Mouse (Mus musculus) midbrain, postnatal 0 days (tissue): ENCODE results near the gene Adgrg6. TPM values are rescaled to one million over a fixed set of nuclear protein-coding genes. Genes with fewer than 3 reads are reported as not detected.

Experiments
- ATAC-seq: fragments of 200-750 bp; cut with Nextera tagmentation; 2 replicates; pipeline ENCODE4 v1.8.0; 2017; ENCODE audit warnings: moderate number of reproducible peaks, mild to moderate bottlenecking, moderate TSS enrichment, moderate library complexity; ENCODE audit not compliant: low FRiP score
- DNase-seq: peaks from one replicate; pipeline ENCODE4 v3.0.0-alpha.2; 2015; ENCODE audit warnings: low spot score
- H3K27ac ChIP-seq: fragments of 300-500 bp; sonication (generic); 2 replicates; pipeline ENCODE4 v1.5.1; 2014; ENCODE audit warnings: low read depth, mild to moderate bottlenecking, low read length, mixed read lengths
- H3K27me3 ChIP-seq: fragments of 300-500 bp; sonication (generic); 2 replicates; pipeline ENCODE4 v1.6.1; 2014; ENCODE audit warnings: low read length, control low read depth, mixed read lengths; ENCODE audit not compliant: insufficient read depth
- H3K36me3 ChIP-seq: fragments of 300-500 bp; sonication (generic); 2 replicates; pipeline ENCODE4 v1.6.1; 2014; ENCODE audit warnings: low read length, control low read depth, mixed read lengths; ENCODE audit not compliant: insufficient read depth
- H3K4me1 ChIP-seq: fragments of 300-500 bp; sonication (generic); 2 replicates; pipeline ENCODE4 v1.6.1; 2014; ENCODE audit warnings: mild to moderate bottlenecking, control low read depth, antibody characterized with exemption, low read length, mixed read lengths; ENCODE audit not compliant: insufficient read depth
- H3K4me2 ChIP-seq: fragments of 300-500 bp; sonication (generic); 2 replicates; pipeline ENCODE4 v1.6.1; 2014; ENCODE audit warnings: low read depth, mild to moderate bottlenecking, low read length, mixed read lengths; ENCODE audit not compliant: poor library complexity, severe bottlenecking
- H3K4me3 ChIP-seq: fragments of 300-500 bp; sonication (generic); 2 replicates; pipeline ENCODE4 v1.5.1; 2014; ENCODE audit warnings: low read depth, mild to moderate bottlenecking, low read length, moderate library complexity
- H3K9ac ChIP-seq: fragments of 300-500 bp; sonication (generic); replicated peaks from 2 replicates; pipeline ENCODE4 v1.6.1; 2014; ENCODE audit warnings: mild to moderate bottlenecking, low read length, moderate library complexity, mixed read lengths; ENCODE audit not compliant: poor library complexity, severe bottlenecking
- H3K9me3 ChIP-seq: fragments of 300-500 bp; sonication (generic); 2 replicates; pipeline ENCODE4 v1.6.1; 2016; ENCODE audit warnings: low read length, control low read depth
- CTCF ChIP-seq: IDR thresholded peaks from 2 replicates; pipeline ENCODE4 v1.5.1; 2016; ENCODE audit warnings: antibody characterized with exemption, mild to moderate bottlenecking
- WGBS: fragments of 180-500 bp; shearing (Covaris S2); extraction: QIAGEN DNeasy Blood & Tissue Kit; methylation state at CpG from one replicate; pipeline ENCODE4 v1.1.7; 2014; 5-methylcytosine and 5-hydroxymethylcytosine counted together
- polyA plus RNA-seq: library from polyadenylated mRNA; unstranded; fragments of >200 nt; fragmentation: Nextera tagmentation; extraction: Ambion mirVana; gene quantifications from 2 replicates; pipeline ENCODE4 v1.2.1, GENCODE M21; 2015
- total RNA-seq: library from RNA; depleted of rRNA; stranded (reverse); fragments of >200 nt; gene quantifications from 2 replicates; pipeline ENCODE4 v1.2.3, GENCODE M21; 2014; rRNA removed

Gene Adgrg6
- total and polyA plus RNA-seq, 2 experiments from 2014 or later = 0.86 to 3.0 TPM

- 85% methylated on average over 8 of the region's 8 CpGs for WGBS
- no peak overlapping the region for H3K27ac ChIP-seq
- ATAC-seq (no peak), DNase-seq (no peak)
- no peak for TF ChIP-seq CTCF
- no peak overlapping the region for H3K9ac ChIP-seq
- H3K4me2 ChIP-seq = no peak overlapping the region
- H3K27me3 ChIP-seq = no peaks in the 10 kb centered on the region
- H3K4me3 ChIP-seq = no peak overlapping the region
- no peaks in the 10 kb centered on the region for H3K36me3 ChIP-seq
- no peaks in the 10 kb centered on the region for H3K9me3 ChIP-seq
- H3K4me1 ChIP-seq = no peaks in the 10 kb centered on the region
Observed at GRCm38 (mm10) chr10:14401744-14402143, 143.7 kb downstream of the Adgrg6 start.

DNA sequence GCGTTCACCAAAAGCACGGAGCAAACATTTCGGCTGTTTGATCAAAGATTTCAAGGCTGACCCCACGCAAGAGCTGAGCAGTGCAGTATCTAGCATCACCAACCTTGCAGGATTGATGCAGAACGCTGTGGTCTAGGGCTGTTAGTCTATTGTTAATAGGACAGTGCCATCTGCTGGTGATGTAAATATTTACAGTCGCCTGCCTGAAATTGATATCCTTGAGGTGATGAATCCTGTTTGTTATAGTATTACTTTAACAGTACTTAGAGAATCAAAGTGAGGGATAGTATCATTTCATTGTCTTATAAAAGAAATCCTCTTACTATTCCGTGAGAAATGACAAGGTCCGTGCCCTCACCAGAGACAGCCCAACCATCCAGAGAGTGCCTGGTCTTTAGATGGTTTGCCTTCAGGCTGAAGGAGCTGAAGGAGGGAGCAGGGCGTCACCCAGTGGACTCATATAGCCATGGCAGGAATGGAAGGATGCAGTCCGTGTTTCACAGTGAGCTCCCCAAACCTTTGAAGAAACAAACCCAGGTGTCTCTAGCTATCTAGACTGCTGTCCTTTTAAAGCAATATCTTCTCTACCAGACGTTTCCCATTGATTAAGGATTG is 154.3 kb downstream of the Adgrg6 start:
- peak; percentile 93 for DNase-seq
- Histone ChIP-seq H3K9me3 (no peaks in the 10 kb centered on the region), H3K27me3 (no peaks in the 10 kb centered on the region), H3K4me2 (no peak overlapping the region), H3K27ac (no peak overlapping the region), H3K4me3 (no peak overlapping the region), H3K36me3 (no peaks in the 10 kb centered on the region), H3K9ac (no peak overlapping the region), H3K4me1 (no peaks in the 10 kb centered on the region)
- peak; percentile 82 for TF ChIP-seq CTCF
- ATAC-seq = peak; percentile 95
- 13% methylated on average over 11 of the region's 11 CpGs for WGBS

GRCm38 (mm10) chr10:14385574-14385973 is 159.9 kb downstream of the Adgrg6 start:
- no peak overlapping the region for H3K27ac ChIP-seq
- no peak for ATAC-seq
- H3K9me3 ChIP-seq = no peaks in the 10 kb centered on the region
- no peak overlapping the region for H3K4me2 ChIP-seq
- no peaks in the 10 kb centered on the region for H3K36me3 ChIP-seq
- no peak overlapping the region for H3K4me3 ChIP-seq
- H3K4me1 ChIP-seq = no peaks in the 10 kb centered on the region
- H3K9ac ChIP-seq = no peak overlapping the region
- H3K27me3 ChIP-seq = no peaks in the 10 kb centered on the region
- DNase-seq = no peak
- WGBS = 84% methylated on average over 5 of the region's 5 CpGs
- no peak for TF ChIP-seq CTCF

GRCm38 (mm10) chr10:14365065-14365589 is 180.3 kb downstream of the Adgrg6 start:
- 90% methylated on average over 1 of the region's 1 CpGs for WGBS

DNA sequence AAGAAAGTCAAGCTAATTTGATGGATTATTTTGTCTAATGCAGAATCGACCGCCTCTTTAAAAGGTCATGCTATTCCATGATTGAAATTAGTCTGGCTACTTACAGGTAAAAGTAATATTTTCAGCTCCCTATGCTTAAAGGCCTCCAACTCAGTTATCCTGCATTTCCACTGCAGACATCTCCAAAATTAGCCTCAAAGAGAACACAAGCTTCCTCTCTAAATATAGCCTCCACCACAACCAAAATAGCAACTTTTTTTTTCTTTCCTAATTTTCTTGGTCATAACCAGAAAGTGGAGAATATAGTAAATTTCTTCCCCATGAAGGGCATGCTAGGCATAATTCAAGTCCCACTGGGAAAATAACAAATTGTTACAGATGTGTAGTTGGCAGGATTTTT is 182.2 kb downstream of the Adgrg6 start:
- H3K4me2 ChIP-seq = no peak overlapping the region
- TF ChIP-seq CTCF = no peak
- no peaks in the 10 kb centered on the region for H3K36me3 ChIP-seq
- no peak overlapping the region for H3K4me3 ChIP-seq
- H3K4me1 ChIP-seq = no peaks in the 10 kb centered on the region
- no peaks in the 10 kb centered on the region for H3K9me3 ChIP-seq
- no peak for DNase-seq
- no peak for ATAC-seq
- no peaks in the 10 kb centered on the region for H3K27me3 ChIP-seq
- 87% methylated on average over 2 of the region's 2 CpGs for WGBS
- H3K27ac ChIP-seq = no peak overlapping the region
- no peak overlapping the region for H3K9ac ChIP-seq

More at GRCm38 (mm10) chr10:14365065-14365589, 180.3 kb downstream of the Adgrg6 start:
- DNase-seq (no peak), ATAC-seq (no peak)
- Histone ChIP-seq H3K36me3 (no peaks in the 10 kb centered on the region), H3K4me2 (no peak overlapping the region), H3K27me3 (no peaks in the 10 kb centered on the region), H3K27ac (no peak overlapping the region), H3K4me3 (no peak overlapping the region), H3K9me3 (no peaks in the 10 kb centered on the region), H3K9ac (no peak overlapping the region), H3K4me1 (no peaks in the 10 kb centered on the region)
- TF ChIP-seq CTCF = no peak

DNA sequence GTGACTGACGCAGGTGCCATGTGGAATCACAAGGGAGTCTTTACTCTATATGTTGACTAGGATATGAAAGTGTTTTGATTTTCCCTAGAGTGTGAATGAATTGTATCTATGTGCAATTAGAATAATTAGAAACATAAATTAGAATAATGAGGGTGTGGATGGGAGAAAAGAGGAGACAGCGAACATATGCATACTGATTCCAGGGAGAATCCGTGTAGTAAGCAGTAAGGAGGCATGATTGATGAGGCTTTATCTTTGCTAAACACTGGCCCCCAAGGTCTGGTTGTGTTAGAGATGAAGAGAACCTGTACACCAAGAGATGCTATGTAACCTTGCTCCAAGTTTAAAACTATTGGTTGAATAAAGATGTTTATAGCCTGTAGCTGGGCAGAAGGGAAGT is 187.2 kb downstream of the Adgrg6 start:
- no peak for ATAC-seq
- H3K4me2 ChIP-seq = no peak overlapping the region

More for the DNA sequence above, 187.2 kb downstream of the Adgrg6 start:
- DNase-seq = no peak
- Histone ChIP-seq H3K9ac (no peak overlapping the region), H3K9me3 (no peaks in the 10 kb centered on the region), H3K27ac (no peak overlapping the region), H3K27me3 (no peaks in the 10 kb centered on the region), H3K4me1 (no peaks in the 10 kb centered on the region), H3K4me3 (no peak overlapping the region), H3K36me3 (no peaks in the 10 kb centered on the region)
- no peak for TF ChIP-seq CTCF
- WGBS = 73% methylated on average over 3 of the region's 3 CpGs

Other genes with a start within 250 kb of the Adgrg6 start
- 104 and 105 TPM in 2 replicates for gene Vta1, start 159.9 kb upstream of the Adgrg6 start, total RNA-seq
- 177 and 184 TPM in 2 replicates for gene Vta1, start 159.9 kb upstream of the Adgrg6 start, polyA plus RNA-seq
- gene Nmbr, start 159.9 kb upstream of the Adgrg6 start, total RNA-seq = 4.5 and 5.0 TPM in 2 replicates
- gene Nmbr, start 159.9 kb upstream of the Adgrg6 start, polyA plus RNA-seq = 2.8 and 3.3 TPM in 2 replicates
- not detected in 2 replicates for gene Gje1, start 172.6 kb upstream of the Adgrg6 start, total RNA-seq
- gene Gje1, start 172.6 kb upstream of the Adgrg6 start, polyA plus RNA-seq = not detected in 2 replicates